Mouse (Mus musculus) kidney, embryonic 14.5 days (tissue): ENCODE results near the gene Foxc1. TPM values are rescaled to one million over a fixed set of nuclear protein-coding genes. Genes with fewer than 3 reads are reported as not detected.

Experiments used
- ATAC-seq: fragments of 200-750 bp; cut with Nextera tagmentation; 2 replicates; pipeline ENCODE4 v1.8.0; 2017; ENCODE audit warnings: moderate number of reproducible peaks, mild to moderate bottlenecking, moderate TSS enrichment, moderate library complexity; ENCODE audit not compliant: low FRiP score, low TSS enrichment
- H3K27ac ChIP-seq: fragments of 300-500 bp; sonication (generic); 2 replicates; pipeline ENCODE4 v1.5.1; 2014; ENCODE audit warnings: low read depth, mild to moderate bottlenecking, low read length, moderate library complexity, mixed read lengths
- H3K27me3 ChIP-seq: fragments of 300-500 bp; sonication (generic); 2 replicates; pipeline ENCODE4 v1.6.1; 2014; ENCODE audit warnings: mild to moderate bottlenecking, low read length; ENCODE audit not compliant: control insufficient read depth, insufficient read depth
- H3K36me3 ChIP-seq: fragments of 300-500 bp; sonication (generic); 2 replicates; pipeline ENCODE4 v1.6.1; 2014; ENCODE audit warnings: low read length, mixed read lengths; ENCODE audit not compliant: control insufficient read depth, insufficient read depth
- H3K4me1 ChIP-seq: fragments of 300-500 bp; sonication (generic); 2 replicates; pipeline ENCODE4 v1.6.1; 2014; ENCODE audit warnings: low read length, mixed read lengths; ENCODE audit not compliant: control insufficient read depth, insufficient read depth
- H3K4me2 ChIP-seq: fragments of 300-500 bp; sonication (generic); replicated peaks from 2 replicates; pipeline ENCODE4 v1.6.1; 2014; ENCODE audit warnings: low read depth, mild to moderate bottlenecking, low read length
- H3K4me3 ChIP-seq: fragments of 300-500 bp; sonication (generic); 2 replicates; pipeline ENCODE4 v1.5.1; 2014; ENCODE audit warnings: mild to moderate bottlenecking, low read length
- H3K9ac ChIP-seq: fragments of 300-500 bp; sonication (generic); 2 replicates; pipeline ENCODE4 v1.6.1; 2014; ENCODE audit warnings: low read depth, mild to moderate bottlenecking, low read length, moderate library complexity
- H3K9me3 ChIP-seq: fragments of 300-500 bp; sonication (generic); 2 replicates; pipeline ENCODE4 v1.6.1; 2016; ENCODE audit warnings: low read length; ENCODE audit not compliant: control insufficient read depth
- WGBS: fragments of 180-500 bp; shearing (Covaris S2); extraction: QIAGEN DNeasy Blood & Tissue Kit; methylation state at CpG from one replicate; pipeline ENCODE4 v1.1.7; 2014; 5-methylcytosine and 5-hydroxymethylcytosine counted together
- polyA plus RNA-seq: library from polyadenylated mRNA; unstranded; fragments of >200 nt; fragmentation: Nextera tagmentation; extraction: Ambion mirVana; gene quantifications from 2 replicates; pipeline ENCODE4 v1.2.1, GENCODE M21; 2014

Foxc1 gene
- polyA plus RNA-seq, 1 experiment from 2014 or later: 9.9 TPM

- no peaks in the 10 kb centered on the region for H3K9me3 ChIP-seq
- no peak for ATAC-seq
- H3K36me3 ChIP-seq: no peaks in the 10 kb centered on the region
- peaks cover 22% of the 10 kb centered on the region for H3K27me3 ChIP-seq
- peaks cover 34% of the 10 kb centered on the region for H3K4me1 ChIP-seq
- H3K9ac ChIP-seq: no peak overlapping the region
- no peak overlapping the region for H3K4me2 ChIP-seq
- no peak overlapping the region for H3K27ac ChIP-seq
- 16% methylated on average over 5 of the region's 5 CpGs for WGBS
- no peak overlapping the region for H3K4me3 ChIP-seq
Measured at GRCm38 (mm10) chr13:31802447-31802846, 4.0 kb upstream of the Foxc1 start.

DNA sequence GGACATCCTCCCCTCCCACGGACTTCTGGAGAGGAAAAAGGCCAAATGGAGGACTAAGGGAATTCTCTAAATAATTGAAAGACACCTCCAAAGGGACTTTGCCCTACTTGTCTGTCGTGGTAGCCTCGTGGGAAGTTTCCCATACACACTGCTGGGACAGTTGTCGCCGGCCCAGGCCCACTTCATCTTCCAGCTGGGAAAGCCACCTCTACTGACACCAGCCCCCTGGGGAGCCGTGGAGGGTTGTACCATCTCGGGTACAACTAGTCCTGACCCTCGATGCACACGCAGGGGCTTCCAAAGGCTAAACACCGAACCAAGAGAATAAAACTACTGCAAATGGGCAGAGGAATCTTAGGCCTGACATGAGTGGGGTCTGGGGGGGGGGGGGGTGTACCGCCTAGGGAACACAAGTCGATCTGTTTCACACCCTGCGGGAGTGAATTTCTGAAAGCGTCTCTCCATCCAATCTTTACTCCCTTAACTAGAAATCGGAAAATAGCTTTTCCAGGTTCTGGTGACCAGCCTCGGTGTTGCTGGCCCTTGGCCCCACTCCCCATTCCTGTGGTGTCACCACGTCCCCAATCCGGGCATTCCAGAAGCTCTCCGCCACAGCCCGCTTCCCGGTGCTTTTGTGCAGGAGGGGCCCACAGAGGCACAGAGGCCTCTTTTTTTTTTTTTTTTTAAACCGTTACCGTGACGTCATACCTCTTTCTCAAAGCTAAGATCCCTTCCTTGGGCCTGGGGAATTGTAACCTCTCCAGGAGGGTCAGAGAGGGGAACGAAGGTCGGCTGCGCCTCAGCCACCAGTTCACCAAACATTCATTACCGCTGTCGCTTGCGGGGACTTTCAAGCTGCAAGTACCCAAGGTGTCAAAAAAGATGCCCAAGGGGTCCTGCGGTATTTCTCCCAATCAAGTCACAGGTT lies 3.0 kb upstream of the Foxc1 start:
- H3K4me3 ChIP-seq: peak overlapping the region; percentile 16; the same call in 1 of the 2 replicates

DNA sequence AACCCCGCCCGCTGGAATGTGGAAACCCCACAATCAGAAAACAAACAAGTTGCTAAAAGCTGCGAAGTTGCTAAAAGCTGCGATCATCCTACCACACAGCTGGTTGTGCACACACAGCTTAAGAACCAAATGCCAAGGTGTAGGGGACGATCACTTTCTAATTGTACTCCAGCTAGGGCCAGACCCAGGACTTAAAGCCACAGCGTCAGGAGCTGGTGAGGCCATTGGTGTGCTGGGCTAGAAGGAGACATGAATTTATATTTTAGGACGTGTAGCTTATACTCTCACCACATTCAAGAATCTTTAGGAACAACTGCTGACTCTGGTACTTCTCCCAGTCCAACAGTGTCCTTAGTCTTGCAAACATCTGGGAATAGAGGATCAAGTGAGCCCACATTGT lies 1.9 kb upstream of the Foxc1 start:
- Histone ChIP-seq H3K4me2 (peak overlapping the region; percentile 30), H3K27ac (no peak overlapping the region)
- no peak for ATAC-seq

More for the DNA sequence above, 3.0 kb upstream of the Foxc1 start:
- H3K4me2 ChIP-seq: peak overlapping the region; percentile 30
- peaks cover 19% of the 10 kb centered on the region for H3K27me3 ChIP-seq
- peak overlapping the region; percentile 23; the same call in 1 of the 2 replicates for H3K9ac ChIP-seq
- no peak for ATAC-seq
- H3K9me3 ChIP-seq: no peaks in the 10 kb centered on the region
- H3K36me3 ChIP-seq: peaks cover 6% of the 10 kb centered on the region; the same call in 1 of the 2 replicates
- WGBS: 5% methylated on average over 31 of the region's 31 CpGs
- no peak overlapping the region for H3K27ac ChIP-seq
- H3K4me1 ChIP-seq: peaks cover 34% of the 10 kb centered on the region

GRCm38 (mm10) chr13:31805831-31806427 lies 504 bp upstream of the Foxc1 start:
- peak overlapping the region; percentile 97 for H3K9ac ChIP-seq
- peaks cover 10% of the 10 kb centered on the region; the same call in 1 of the 2 replicates for H3K36me3 ChIP-seq
- H3K4me2 ChIP-seq: peak overlapping the region; percentile 84
- peak; percentile 53; the same call in 1 of the 2 replicates for ATAC-seq
- H3K4me3 ChIP-seq: peak overlapping the region; percentile 80
- H3K9me3 ChIP-seq: no peaks in the 10 kb centered on the region
- peaks cover 9% of the 10 kb centered on the region; the same call in 1 of the 2 replicates for H3K27me3 ChIP-seq
- 2% methylated on average over 31 of the region's 34 CpGs for WGBS
- peaks cover 34% of the 10 kb centered on the region for H3K4me1 ChIP-seq
- H3K27ac ChIP-seq: peak overlapping the region; percentile 81

More for the DNA sequence above, 1.9 kb upstream of the Foxc1 start:
- peaks cover 10% of the 10 kb centered on the region; the same call in 1 of the 2 replicates for H3K36me3 ChIP-seq
- peaks cover 34% of the 10 kb centered on the region for H3K4me1 ChIP-seq
- no peaks in the 10 kb centered on the region for H3K9me3 ChIP-seq
- H3K27me3 ChIP-seq: peaks cover 14% of the 10 kb centered on the region
- no peak overlapping the region for H3K4me3 ChIP-seq
- no peak overlapping the region for H3K9ac ChIP-seq
- 11% methylated on average over 7 of the region's 7 CpGs for WGBS

DNA sequence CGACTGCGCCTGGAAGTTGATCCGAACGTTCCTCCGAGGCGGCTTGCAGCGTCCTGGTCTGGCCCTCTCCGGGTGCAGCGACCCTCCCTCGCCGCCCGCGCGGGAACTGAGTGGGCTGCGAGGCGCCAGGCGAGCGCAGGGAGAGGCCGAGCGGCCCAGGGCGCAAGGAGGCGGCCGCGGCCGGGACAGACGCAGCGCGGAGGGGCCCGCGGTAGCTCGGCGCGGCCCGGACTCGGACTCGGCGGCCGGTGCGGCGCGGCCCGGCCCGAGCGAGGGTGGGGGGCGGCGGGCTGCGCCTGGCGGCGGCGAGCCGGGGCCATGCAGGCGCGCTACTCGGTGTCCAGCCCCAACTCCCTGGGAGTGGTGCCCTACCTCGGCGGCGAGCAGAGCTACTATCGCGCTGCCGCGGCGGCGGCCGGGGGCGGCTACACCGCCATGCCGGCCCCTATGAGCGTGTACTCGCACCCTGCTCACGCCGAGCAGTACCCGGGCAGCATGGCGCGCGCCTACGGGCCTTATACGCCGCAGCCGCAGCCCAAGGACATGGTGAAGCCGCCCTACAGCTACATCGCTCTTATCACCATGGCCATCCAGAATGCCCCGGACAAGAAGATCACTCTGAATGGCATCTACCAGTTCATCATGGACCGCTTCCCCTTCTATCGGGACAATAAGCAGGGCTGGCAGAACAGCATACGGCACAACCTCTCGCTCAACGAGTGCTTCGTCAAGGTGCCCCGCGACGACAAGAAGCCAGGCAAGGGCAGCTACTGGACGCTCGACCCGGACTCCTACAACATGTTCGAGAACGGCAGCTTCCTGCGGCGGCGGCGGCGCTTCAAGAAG lies 680 bp downstream of the Foxc1 start:
- Histone ChIP-seq H3K9ac (peak overlapping the region; percentile 97), H3K27me3 (peaks cover 9% of the 10 kb centered on the region; the same call in 1 of the 2 replicates), H3K4me2 (peak overlapping the region; percentile 84), H3K9me3 (no peaks in the 10 kb centered on the region), H3K4me1 (peaks cover 28% of the 10 kb centered on the region), H3K36me3 (peaks cover 10% of the 10 kb centered on the region; the same call in 1 of the 2 replicates), H3K4me3 (peak overlapping the region; percentile 80), H3K27ac (peak overlapping the region; percentile 100)
- WGBS: under 1% methylated on average over 80 of the region's 101 CpGs
- ATAC-seq: peak; percentile 26

- WGBS: under 1% methylated on average over 43 of the region's 47 CpGs
- Histone ChIP-seq H3K9me3 (no peaks in the 10 kb centered on the region), H3K4me3 (peak overlapping the region; percentile 80), H3K27ac (peak overlapping the region; percentile 100), H3K36me3 (peaks cover 10% of the 10 kb centered on the region; the same call in 1 of the 2 replicates), H3K27me3 (peaks cover 9% of the 10 kb centered on the region; the same call in 1 of the 2 replicates), H3K9ac (peak overlapping the region; percentile 97), H3K4me1 (peaks cover 24% of the 10 kb centered on the region), H3K4me2 (peak overlapping the region; percentile 84)
- ATAC-seq: no peak
Measured at GRCm38 (mm10) chr13:31807736-31808115, 1.3 kb downstream of the Foxc1 start.

- WGBS: under 1% methylated on average over 66 of the region's 73 CpGs
- H3K27ac ChIP-seq: peak overlapping the region; percentile 100
- no peak for ATAC-seq
- peak overlapping the region; percentile 97 for H3K9ac ChIP-seq
- peaks cover 19% of the 10 kb centered on the region for H3K4me1 ChIP-seq
- no peaks in the 10 kb centered on the region for H3K9me3 ChIP-seq
- peaks cover 4% of the 10 kb centered on the region; the same call in 1 of the 2 replicates for H3K27me3 ChIP-seq
- H3K4me3 ChIP-seq: peak overlapping the region; percentile 80
- H3K36me3 ChIP-seq: peaks cover 10% of the 10 kb centered on the region; the same call in 1 of the 2 replicates
- peak overlapping the region; percentile 84 for H3K4me2 ChIP-seq
Measured at GRCm38 (mm10) chr13:31808116-31808803, 1.8 kb downstream of the Foxc1 start.
